Mouse (Mus musculus): ENCODE results near the gene Mrtfb.

DNA sequence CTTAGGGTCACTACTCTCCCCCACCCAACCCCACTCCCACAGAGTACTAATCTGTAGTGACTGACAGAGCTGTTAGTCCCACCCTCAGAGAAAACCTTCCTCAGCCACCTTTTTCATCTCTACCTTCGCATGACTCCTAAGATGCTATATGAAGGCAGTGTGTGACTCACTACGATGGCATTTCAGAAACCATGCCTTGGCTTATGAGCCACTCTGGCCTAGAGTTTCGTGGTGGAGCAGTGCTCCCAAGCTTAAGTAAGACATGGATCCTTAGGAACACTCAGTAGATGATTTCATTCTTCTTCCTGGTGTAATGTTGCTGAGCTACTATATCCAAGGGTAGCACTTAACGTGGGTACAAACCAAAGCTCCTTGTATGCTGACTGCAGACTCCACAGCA is 94.4 kb downstream of the Mrtfb start:
- TF ChIP-seq CTCF (IDR thresholded peaks at IDR 0.05; ENCODE audit: control insufficient read depth, insufficient read depth, low read length) (no peak), POLR2A (IDR thresholded peaks at IDR 0.05; ENCODE audit: borderline replicate concordance, control insufficient read depth, low read depth, low read length) (no peak)

All from bone marrow, adult 2 months (tissue).